Mouse (Mus musculus) ovary, postnatal 10 days (tissue): ENCODE results near the gene Tfpi.
"Not testable (repeated sequence)": the region's sequence is repeated elsewhere in the genome, so short reads cannot be mapped to it uniquely, and the experiment has no call there.

Source experiments
- DNase-seq: peaks from one replicate; pipeline ENCODE4 v3.0.0; 2022; ENCODE audit warnings: low spot score

Gene Tfpi

DNA sequence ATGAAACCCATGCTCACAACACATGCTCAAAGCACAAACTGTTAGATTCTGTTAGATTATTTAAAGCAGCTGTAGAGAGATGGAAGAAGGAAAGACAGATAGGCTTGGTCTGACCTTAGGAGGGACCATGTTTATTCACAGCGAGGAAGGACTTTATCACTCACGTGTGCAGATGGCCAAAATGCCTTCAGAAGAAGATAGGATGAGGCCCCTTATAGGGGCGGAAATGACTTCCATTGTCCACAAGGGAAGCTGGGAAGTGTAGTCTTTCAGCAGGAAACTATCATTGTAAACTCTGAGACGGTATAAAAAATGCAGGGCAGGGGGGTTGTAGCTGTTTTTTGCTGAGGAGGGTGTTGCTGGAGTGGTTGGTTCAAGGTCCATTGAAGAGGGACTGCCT, at the start of gene Tfpi:
Gene Tfpi, minus strand, starts transcription at position 199 of the 400 bp plus-strand sequence.
- DNase-seq, result no peak

DNA sequence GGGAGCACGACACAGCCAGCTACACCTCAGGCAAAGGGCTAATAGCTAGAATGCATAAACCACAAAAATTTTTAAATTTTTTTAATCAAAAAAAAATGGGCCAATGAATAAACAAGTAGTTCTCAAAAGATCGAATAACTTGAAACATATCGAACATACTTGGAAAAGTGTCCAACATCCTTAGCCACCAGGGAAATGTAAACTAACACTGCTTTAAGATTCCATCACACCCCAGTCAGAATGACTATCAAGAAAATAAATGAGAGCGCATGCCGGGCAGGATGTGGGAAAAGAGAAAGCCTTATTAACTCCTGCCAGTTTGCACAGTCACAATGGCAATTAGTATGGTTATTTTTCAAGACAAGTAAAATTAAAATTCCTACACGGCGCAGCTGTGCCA, 49.6 kb upstream of the Tfpi start:
- no peak for DNase-seq

GRCm38 (mm10) chr2:84525806-84526205, 49.2 kb upstream of the Tfpi start:
- DNase-seq, result no peak

DNA sequence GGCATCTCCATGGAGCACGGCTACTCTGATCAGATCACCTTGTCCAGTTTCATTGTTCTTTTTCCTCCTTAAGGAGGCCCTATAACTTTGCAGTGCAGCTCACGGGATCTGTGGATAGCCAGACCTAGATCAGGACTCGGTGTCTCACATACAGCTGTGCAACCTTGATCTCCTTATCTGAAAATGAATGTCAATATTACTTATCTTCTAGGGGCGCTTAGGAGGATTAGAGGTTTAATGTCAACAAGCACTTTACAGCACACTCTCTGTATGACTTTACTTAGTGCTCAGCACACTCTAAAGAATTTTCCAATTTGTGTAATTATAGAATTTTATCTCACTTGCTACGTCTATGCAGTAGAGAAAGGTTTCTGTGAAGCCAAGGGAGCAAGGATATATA, 48.5 kb upstream of the Tfpi start:
- DNase-seq, result no peak

- DNase-seq, result no peak
These were observed 47.4 kb upstream of the Tfpi start for GRCm38 (mm10) chr2:84523994-84524393.

GRCm38 (mm10) chr2:84523103-84523865, 46.7 kb upstream of the Tfpi start:
- no peak for DNase-seq

- DNase-seq, result no peak
These were observed 43.0 kb upstream of the Tfpi start for GRCm38 (mm10) chr2:84519514-84520067.

DNA sequence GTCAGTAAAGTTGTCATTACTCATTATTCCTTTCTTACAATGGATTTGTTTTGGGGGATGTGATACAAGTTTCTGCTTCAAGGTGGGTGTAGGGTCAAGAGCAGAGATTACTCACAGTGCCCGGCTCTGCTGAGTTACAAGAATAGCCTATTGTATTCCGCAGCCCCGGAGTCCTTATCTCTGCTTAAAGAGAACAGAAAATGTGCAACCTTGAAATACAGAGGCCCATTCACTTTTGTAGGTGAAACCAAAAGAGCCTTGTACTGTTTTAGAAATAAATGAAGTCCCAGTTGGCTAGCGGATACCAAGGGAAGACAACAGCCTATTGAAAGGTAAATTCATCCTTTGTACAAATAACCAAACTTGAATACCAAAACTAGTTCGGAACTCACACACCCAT, 42.2 kb upstream of the Tfpi start:
- no peak for DNase-seq

GRCm38 (mm10) chr2:84513281-84513680, 36.7 kb upstream of the Tfpi start:
- DNase-seq, result no peak

- no peak for DNase-seq
These were observed 34.9 kb upstream of the Tfpi start for GRCm38 (mm10) chr2:84511508-84511907.

DNA sequence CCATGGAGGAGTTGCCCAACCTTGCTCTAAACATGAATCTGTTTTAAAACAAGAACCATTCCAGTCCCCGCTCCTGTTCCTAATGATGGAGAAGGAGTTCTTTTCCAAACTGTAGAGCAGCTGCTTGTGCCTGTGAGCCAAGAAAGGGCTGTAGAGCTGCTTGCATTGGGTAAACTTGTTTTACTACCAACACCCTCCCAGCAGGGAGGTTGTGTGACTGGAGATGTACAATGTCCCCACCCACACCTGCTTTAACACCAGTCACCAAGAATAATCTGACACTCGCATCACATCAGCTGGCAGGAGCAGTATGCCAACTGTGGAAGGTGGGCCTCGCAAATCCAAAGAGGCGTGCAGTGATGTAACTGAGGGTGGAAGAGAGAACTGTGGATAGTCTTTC, 34.5 kb upstream of the Tfpi start:
- no peak for DNase-seq

DNA sequence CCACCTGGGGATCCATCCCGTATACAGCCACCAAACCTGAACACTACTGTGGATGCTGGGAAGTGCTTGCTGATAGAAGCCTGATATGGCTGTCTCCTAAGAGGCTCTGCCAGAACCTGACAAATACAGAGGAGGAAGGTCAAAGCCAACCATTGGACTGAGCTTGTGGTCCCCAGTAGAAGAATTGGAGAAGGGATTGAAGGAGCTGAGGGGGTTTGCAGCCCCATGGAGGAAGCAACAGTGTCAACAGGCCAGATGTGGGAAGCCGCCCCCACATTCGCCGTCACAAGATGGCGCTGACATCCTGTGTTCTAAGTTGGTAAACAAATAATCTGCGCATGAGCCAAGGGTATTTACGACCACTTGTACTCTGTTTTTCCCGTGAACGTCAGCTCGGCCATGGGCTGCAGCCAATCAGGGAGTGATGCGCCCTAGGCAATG, 28.4 kb upstream of the Tfpi start:
- not testable (repeated sequence) for DNase-seq

GRCm38 (mm10) chr2:84504285-84504684, 27.7 kb upstream of the Tfpi start:
- no peak for DNase-seq

DNA sequence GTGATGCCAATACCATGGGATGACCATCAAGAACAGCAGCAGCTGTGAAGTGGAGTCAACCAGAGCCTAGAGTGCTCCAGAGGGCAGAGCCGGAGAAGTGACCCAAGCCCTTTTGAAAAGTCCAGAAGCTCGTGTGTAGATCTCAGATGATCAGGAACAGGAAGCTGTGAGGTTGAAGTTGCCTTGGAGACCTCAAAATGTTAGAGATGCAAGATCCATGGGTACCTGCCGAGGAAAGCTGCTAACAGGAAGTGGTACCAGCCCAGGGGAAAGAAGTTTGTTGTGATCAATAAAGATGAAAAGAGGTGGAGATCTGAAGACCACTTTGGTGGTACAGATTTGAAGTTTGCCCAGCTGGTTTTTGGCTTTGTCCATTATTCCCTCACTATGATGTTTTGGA, 22.3 kb upstream of the Tfpi start:
- no peak for DNase-seq

- DNase-seq, result no peak
These were observed 18.5 kb upstream of the Tfpi start for GRCm38 (mm10) chr2:84495108-84495507.

DNA sequence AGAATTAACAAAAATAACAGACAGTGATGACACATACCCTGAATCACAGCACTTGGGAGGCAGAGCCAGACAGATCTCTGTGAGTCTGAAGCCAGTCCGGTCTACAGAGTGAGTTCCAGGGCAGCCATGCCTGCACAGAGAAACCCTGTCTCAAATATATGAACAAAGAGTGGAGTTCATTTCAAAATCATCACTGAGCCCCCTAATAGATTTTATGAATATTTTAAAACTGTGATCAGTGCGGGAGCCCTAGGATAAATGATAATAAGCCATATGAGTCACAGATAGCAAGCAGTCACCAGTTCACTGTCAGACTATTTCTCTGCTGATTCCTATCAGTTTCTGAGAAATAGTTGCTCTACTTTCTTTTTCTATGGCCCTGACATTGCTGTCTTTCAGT, 17.1 kb upstream of the Tfpi start:
- DNase-seq, result no peak

- DNase-seq, result no peak
These were observed 15.1 kb upstream of the Tfpi start for GRCm38 (mm10) chr2:84491715-84492114.

DNA sequence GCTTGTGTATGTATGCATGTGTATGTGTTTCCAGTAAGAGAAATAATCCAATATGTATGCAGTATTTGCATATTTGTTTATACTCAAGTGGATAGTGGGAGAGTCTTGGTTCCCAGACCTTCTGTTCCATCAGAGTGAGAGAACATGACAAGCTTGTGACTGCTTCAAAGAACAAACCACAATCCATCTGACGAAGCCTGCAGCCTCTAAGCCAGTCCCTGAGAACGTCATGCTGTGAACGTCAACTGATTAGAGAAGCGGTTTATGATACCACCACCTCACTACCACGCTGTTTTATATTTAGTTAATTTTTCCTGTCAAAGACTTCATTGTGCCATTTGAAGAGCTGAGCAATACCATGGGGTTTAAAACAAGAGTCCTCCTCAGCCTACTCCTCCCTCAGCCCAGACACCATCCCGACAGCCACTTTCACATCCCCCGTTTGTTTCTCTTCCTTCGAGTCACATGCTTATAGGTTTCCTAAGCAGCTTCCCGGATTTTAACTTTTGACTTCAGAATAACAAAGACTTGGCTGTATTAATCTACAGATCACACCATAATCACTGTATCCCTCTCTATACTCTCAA, 11.2 kb upstream of the Tfpi start:
- DNase-seq, result no peak

GRCm38 (mm10) chr2:84481863-84482262, 5.3 kb upstream of the Tfpi start:
- no peak for DNase-seq

DNA sequence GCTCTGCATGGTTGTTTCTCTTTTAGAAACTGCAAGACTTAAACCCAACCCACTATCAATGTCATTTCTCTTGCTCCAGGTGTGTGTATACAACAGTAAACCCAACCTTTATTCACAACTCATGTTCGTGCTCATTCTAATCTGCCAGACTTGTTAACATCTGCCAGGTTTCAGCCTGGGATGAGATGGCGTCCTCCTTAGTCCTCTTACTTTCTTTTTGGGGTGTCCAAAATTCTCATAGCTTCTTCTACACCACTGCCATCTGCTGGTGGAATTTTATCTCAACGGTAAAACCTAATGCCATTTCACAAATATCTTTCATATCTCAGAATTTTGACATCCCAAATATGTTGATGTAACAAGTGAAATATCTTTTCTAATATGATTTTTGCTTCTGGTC, 2.5 kb upstream of the Tfpi start:
- no peak for DNase-seq

- no peak for DNase-seq
These were observed 1.2 kb upstream of the Tfpi start for GRCm38 (mm10) chr2:84477759-84478158.

DNA sequence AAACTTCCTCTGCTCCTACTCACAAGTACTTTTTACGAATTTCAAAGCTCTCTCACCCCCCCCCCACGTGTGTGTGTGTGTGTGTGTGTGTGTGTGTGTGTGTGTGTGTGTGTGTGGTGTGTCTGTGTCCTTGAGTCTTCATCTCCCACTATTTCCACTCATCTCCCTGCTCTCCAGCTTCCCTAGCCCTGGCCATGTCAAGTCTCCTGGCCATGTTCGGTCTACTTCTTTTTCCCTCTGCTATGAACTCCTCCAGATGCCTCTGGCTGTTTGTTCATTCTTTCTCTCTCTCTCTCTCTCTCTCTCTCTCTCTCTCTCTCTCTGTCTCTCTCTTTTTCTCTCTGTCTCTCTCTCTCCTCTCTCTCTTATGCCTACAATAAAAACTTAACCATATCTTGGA, 444 bp downstream of the Tfpi start:
- DNase-seq, result no peak

DNA sequence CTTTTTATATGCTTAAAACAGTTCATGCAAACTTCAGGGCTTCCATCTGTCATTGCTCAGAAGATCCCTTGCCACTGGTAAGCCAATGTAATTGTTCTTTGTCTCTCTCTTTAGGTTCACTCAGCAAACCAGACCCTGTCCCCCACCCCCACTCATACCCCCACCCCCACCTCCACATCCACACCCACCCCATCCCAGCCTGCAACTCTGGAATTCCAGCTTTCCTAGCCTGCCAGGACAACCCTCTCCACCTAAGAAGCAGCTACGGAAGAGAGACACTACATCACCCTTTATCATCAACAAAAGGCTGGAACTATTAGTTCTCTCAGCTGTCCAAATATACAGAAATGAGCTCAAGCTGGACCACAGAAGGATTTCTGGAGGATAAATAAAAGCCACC, 974 bp downstream of the Tfpi start:
- no peak for DNase-seq

DNA sequence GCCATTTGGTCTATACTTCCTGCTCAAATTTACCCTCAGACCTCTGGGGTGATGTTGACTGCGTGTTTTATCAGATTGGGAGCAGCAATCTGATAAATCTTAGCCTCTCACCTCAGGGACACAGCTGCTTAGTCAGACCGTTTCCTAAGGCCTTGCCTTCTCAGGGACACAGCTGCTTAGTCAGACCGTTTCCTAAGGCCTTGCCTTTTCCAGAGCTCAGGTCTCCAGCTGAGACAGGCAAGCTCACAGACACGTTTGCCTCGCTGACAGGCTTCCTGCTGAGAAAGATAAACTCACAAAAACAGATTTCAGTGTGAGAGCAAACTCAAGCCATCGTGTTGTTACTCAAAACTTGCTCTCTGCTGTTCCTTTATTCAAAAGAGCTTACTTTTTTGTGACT, 1.9 kb downstream of the Tfpi start:
- DNase-seq, result no peak
